Mouse (Mus musculus) adrenal gland, postnatal 10 days (tissue): ENCODE measurements around the gene Iqsec3. TPM values are rescaled to one million over a fixed set of nuclear protein-coding genes. Genes with fewer than 3 reads are reported as not detected.

ENCODE experiments used
- microRNA-seq: library from miRNA; unstranded; fragments of <30 nt; microRNA quantifications from one replicate; pipeline ENCODE4 v1.2.0, GENCODE M21; 2021
- total RNA-seq, 2 experiments: library from RNA; stranded (reverse); gene quantifications; 2 replicates each; pipeline ENCODE4 v1.2.3; 2021

The Iqsec3 gene
- total RNA-seq, 2 experiments from 2014 or later, result 3.1 to 4.5 TPM

Small RNA genes lying within 50 kb of the gene (microRNA-seq; reads per million reads assigned to microRNA genes)
- not detected for gene Gm24855

Other genes with a start within 250 kb of the Iqsec3 start
- gene Usp18, start 227.8 kb downstream of the Iqsec3 start, total RNA-seq, result 1 to 10 TPM; 1.4 to 1.9 TPM
- 10 to 100 TPM; 11.4 to 27.6 TPM for gene Slc6a13, start 173.5 kb downstream of the Iqsec3 start, total RNA-seq
- gene Slc6a12, start 130.6 kb downstream of the Iqsec3 start, total RNA-seq, result 1 to 10 TPM; 4.0 to 7.0 TPM
- 10 to 100 TPM in 1 of 2 experiments, 1 to 10 TPM in 1; 7.2 to 21.1 TPM for gene A2m, start 161.7 kb upstream of the Iqsec3 start, total RNA-seq